Mouse (Mus musculus) T-helper 2 cell (primary cell): ENCODE measurements around the gene Sstr5.

Source experiments
- in situ Hi-C: fragments of 300-600 bp; cut with MboI, MseI; formaldehyde crosslinking; loops from one replicate; pipeline ENCODE4 v1.15.1; 2025; ENCODE audit warnings: high pct_unique_total_duplicates

Sstr5 gene

DNA sequence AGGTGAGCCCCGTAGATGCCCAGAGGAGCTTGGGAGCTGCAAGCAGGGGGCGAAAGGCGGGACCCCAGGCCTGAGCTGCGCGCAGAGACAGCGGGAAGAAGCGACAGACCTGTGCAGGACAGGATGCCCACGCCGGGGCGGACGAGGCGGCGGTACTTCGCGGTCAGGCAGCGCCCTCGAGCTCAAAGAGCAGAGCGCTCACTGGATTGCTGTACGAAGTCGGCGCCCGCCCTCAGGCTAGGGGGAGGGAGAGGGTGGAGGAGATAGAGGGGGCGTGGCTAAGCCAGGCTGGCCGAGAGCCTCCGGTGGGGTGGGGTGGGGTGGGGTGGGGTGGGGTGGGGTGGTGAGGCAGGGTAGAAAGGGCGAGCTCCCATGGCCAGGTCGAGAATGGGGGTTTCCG is at the start of gene Sstr5:
Sstr5 (minus strand) TSS at position 276 of the 400 bp plus-strand sequence.
- in situ Hi-C loops, result no loop called here

DNA sequence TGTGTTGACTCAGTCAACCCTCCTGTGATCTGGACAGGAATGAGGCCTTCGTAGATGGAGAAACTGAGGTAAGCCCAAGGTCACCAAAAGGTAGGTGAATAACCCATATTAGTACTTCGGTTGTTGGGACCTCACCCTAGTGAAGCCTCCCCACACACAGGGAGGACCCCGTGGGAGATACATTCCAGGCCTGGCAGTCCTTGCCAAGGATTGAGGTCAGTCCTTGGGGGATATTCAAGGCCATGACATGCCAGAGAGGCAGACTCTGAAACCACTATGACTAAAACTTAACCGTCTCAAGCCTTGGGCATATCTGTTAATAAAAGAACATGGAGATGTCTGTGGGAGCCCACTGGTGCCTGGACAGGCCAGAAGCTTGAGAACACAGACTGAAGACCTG is 44.7 kb upstream of the Sstr5 start:
- in situ Hi-C loops, result no loop called here

DNA sequence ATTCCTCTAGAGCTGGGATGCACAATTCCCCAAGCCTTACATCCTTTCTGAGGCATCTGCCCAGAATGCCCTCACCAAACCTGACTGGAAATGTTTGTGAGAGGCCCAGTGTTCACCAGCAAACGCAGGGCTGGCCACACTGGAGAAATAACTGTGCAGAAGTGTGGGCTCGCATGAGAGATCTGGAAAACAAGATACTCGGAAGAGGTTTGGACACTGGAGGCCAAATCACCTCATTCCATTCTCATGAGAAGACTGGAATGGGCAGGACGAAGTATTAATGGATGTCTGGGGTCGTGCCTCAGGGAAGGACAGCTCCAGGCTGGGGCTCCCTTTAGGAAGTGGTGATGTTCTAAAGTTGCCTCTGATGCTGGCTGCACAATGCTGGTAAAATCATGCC is 43.6 kb upstream of the Sstr5 start:
- in situ Hi-C loops, result no loop called here

DNA sequence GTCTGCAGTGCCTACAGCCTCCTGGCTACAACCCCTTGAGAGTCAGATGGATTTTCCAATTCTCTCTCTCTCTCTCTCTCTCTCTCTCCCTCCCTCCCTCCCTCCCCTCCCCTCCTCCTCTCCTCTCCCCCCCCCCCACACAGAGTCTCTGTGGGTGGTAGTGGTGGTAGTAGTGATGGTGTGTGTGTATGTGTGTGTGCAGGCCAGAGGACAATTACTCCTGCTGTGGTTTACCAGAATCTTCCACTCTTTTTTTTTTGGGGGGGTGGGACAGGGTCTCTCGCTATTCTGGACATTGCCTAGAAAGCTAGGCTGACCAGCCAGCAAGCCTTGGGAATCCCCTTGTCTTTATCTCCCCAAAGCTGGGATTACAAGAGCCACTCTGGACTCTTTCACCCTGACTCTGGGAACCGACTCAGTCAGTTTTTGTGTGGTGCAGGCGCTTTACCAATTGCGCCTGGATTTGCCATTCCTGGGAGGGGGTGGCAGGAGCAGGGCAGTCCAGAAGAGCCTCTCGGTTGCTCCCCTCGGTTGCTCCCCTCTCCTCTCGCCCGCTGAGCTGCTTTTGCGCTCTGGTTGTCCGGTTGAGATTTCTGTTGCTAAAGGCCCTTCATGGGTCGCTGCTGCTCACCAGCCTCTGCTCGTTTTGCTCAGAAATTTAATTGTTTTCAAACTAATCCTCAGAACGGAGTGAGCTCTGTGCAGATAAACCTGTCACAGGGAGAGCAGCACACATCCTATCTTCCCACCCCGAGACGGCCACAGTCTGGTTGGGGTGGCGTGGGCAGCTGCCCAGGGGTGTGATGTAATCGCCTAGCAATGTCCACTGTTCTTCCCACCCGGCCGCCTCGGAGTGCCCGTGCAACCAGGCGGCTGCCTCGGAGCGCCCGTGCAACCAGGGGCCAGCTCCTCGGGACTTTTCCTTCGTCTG is 42.1 kb upstream of the Sstr5 start:
- in situ Hi-C loops, result no loop called here

DNA sequence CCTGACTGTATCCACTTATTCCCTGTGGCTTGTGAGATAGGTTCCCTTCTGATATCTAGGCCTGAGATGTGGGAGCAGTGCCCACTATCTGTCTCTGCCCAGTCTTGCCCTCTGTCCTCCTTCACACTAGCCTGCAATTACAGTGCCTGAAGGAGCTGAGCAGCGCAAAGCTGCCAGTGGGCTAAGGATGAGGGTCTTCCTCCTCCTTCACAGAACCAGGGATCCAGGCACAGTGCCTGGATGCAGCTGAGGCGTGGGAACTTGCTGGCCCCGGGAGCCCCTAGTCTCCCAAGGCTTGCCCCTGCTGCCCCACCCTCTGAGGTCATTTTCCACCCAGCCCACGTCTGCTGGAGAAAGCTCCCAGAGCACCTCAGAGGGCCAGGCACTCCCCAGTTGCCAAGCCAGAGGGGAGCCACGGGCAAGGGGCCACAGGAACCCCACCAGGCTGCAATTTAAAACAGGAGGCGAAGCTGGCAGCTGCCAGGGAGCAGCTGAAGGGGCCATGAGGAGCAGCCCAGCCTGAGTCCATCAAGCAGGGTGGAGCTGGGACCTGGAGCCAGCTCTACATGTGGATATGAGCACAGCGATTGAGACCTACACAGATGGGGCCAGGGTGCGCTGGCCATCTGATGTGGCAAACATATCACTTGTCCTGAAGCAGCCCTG is 33.4 kb upstream of the Sstr5 start:
- in situ Hi-C loops, result no loop called here

DNA sequence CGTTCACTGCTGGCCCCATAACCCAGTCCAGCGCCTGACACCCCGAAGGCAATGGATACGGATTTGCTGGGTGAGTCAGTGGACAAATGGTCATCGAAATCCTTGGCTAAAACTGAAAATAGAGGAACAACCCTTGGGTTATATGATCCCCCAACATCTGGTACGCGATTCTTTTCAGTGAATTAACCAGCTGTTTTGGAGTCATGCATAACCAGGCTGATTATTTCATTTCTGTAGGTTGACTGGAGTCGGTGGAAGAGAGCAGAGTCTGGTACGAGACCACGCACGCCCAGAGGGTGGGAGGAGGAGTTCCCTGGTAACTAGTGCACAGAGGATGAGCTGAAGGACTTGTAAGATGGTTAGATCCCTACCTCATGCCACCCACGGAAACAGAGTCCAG is 25.0 kb upstream of the Sstr5 start:
- in situ Hi-C loops, result no loop called here

DNA sequence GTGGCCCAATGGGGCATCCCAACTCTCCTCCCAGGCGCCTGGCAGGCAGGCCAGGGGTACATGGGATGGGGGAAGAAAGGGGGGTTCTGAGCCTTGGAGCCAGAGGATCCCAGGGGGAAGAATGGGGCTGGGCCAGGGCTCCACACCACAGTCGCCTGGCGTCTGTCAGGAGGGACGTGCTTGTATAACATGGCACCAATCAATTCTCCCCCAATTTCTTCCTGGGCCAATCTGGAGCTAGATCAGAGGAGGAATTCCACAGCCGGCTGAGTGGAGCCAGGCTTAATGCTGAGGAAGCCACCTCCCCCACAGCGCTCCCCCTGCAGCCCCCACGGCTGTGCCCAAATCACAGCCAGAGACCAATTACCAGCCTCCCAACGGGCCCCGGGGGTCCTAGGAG is 23.4 kb upstream of the Sstr5 start:
- in situ Hi-C loops, result no loop called here

DNA sequence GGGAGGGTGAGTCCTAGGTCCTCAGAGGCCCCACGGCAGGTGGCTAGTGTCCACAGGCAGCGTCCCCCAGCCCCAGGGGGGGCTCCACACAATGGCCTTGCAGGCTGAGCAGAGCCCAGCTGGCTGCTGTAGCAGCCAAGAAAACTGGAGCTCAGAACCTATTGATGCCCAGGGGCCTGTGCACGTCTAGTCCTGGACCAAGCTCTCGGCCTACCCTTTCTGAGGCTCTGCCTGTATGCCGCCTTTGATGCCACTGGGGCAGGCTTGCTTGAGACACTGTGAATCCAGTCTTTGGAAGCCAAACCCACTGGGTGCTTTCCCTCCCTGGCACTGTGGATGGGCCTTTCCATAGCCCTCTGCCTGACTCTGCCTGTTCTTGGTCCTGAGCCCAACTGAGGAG is 22.4 kb upstream of the Sstr5 start:
- in situ Hi-C loops, result no loop called here

DNA sequence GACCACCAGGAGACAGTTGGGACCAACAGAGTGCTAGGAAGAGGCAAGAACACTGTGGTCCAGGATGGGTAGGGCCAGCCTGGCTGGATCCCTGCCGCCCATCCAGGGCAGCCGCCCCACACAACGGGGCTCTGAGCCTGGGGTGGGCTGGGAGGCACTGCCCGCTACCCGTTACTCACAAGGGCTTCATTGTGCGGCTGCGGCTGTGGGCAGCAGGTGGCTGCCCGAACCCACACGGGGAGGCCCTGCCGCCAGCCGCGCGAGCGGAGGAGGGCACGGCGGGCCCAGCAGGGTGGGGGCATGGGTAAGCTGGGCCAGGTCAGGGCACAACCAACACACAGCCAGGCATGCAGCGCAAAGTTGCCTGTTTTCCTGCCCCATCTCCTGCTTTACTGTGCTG is 21.1 kb upstream of the Sstr5 start:
- in situ Hi-C loops, result no loop called here

DNA sequence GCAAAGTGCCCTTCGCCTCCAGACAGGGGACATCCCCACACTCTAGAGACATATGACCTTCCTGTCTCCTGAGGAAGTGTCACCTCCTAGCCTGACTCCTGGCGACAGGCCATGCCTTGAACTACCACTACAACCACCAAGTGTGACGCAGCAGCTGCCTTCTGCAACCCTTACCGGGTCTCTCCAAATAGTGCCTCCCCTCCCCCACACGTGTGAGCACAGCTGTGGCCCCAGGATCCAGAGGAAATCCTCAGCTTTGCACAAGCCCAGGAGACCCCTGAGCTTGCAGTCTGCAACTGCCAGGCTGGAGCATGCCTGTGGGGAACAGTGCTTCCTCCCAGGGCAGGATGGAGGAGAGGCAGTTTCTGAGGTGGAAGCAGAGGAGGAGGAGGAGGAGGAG is 19.2 kb upstream of the Sstr5 start:
- in situ Hi-C loops, result no loop called here

DNA sequence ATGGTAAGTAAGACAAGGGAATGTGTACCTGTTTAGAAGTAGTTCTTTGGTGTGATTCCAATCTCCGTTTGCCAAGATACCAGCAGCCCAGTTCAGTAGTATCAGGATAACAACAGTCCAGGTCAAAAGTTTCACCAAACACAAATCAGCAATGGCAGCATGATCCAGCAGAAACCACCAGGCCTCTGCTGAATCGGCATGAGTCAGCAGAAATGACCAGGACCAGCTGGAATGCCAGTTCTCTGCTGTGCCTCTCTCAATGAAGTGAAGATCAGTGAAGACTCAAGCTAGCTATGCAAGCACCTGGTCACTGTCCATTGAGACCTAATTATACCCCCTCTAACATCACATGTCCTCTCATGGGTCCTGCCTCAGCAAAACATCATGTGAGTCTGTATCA is 17.0 kb upstream of the Sstr5 start:
- in situ Hi-C loops, result no loop called here

DNA sequence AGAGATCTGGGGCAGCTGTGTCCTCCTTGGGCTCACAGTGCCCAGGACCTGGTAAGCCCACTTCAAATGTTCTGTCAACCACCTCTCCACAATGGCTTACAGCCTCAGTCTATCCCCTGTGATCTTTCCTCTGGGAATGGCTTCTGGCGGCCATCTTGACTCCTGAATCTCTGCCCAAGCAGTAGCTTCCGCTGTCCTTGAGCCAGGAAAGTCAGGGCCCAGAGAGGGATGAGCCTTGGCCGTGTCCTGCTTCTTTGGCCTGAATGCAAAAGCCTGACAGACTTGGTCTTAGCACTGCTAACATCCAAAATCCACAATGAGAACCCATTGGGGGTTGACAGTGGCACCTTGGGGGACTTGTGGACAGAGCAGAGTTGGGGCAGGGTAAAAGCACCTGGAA is 14.8 kb upstream of the Sstr5 start:
- in situ Hi-C loops, result no loop called here

DNA sequence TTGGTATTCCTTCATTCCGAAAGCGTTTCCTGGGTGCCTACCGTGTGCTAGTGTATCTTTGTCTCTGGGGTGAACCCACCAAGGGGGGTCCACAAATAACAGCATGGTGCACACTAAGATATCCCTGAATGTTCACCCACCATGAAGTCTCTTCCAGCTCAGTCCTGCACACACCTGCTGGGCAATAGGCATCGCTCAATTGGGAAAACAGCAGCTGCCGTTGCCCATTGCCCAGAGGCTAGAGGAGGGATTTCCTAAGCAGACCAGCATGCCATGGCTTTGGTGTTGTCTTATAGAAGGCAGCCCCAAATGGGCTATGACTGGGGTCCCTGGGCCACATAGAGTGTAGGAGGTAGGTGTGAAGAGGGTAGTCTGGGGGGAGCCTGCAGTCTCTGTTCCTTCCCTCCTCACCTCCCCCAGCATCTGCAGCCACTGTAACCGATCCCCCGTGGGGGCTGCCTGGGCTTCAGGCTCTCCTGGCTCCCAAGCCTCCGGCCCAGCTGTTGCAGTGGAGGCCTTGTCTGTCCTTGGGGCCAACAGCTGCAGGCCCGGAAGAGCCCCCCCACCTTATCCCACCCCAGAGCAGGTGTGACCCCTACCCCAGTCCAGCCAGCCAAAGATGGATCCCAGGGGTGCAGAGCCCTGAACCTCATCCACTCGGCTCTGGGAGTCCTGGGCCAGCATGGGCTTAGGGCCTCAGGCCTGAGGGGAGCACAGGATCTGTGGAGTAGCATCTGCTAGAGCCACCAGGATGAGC is 13.2 kb upstream of the Sstr5 start:
- in situ Hi-C loops, result no loop called here

DNA sequence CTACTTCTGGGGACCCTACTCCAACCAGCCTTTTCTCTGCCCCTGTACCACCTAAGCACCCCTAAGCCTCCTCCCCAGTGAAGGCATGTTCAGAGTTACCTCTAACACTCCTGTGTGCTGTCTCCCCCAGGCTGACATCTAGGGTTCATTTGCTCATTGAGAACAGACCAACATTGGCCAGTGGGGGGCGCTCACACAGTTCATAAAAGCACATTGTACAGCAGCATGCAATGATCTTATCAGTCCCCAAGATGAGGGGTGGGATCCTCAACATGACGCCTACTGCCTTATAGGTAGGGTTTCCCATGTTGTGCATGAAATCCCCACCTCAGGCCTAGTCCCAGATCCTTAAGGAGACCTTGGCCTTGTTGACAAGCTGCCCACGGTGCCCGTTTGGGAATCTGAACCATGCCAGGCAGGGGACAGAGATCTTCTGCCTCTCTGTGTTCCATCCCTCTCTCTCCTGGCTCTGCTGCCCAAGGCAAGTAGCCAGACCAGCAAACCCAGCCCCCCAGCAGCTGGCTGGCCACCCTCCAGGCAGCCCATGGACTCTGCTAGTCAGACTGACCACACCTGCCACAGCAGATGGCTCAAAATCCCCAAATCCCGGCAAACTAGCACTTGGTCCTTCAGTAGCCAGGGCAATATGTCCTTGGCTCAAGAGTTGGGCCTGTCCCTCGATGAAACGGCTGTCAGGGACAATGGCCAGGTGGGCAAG is 11.9 kb upstream of the Sstr5 start:
- in situ Hi-C loops, result no loop called here

DNA sequence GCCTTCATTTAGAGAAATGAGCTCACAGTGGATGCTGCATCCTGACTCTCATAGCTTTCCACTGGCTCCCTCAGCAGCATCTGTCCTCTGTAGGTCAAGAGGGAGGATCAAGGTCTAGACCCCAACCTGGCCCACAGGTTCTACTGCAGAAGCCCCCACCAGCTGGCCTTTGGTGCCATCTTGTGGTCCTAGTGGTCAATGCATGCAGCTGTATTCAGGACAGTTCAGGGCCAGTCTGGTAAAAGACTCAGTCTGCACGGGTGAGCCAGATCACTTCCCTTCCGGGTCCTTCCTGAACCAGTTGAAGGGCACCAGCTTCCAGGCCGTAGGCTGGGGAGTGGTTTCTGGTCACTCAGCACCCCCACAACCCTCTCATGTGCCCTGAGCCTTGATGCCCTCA is 10.7 kb upstream of the Sstr5 start:
- in situ Hi-C loops, result no loop called here

DNA sequence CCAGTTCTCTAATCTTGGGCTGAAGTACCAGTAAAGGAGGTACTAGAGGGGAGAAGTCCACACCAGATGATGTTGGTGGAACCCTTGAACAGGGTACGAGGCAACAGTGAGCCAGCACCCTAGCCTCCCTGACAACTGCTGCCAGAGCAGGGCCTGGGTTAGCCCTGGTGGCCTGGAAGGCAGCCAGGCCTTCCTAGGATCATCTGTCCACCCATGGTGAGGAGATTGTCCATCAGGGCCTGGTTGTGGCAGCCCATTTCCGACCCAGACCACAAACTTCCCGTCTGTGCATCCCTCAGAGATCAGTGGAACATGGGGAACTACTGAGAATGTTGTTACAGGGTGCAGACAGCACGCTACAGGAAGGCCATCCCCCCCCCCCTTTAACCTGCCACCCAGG is 5.5 kb upstream of the Sstr5 start:
- in situ Hi-C loops, result no loop called here

DNA sequence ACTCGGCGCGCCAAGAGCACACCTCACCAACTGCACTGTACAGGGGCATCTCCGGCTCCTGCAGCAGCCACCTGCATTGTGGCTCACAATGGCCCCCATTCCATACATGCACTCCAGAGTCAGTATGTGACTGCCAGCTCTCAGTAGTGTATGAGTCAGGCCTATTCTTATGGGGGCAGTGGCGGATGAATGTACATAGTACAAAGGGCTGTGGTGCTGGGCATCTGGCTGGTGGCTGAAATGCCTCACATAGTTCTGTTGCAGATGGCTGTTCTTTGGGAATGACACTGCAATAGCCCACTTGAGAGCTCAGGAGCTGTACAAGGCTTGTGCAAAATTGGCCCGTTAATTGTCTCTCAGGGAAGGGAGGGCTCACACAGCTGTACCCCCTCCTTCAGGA is 15.0 kb downstream of the Sstr5 start:
- in situ Hi-C loops, result no loop called here

DNA sequence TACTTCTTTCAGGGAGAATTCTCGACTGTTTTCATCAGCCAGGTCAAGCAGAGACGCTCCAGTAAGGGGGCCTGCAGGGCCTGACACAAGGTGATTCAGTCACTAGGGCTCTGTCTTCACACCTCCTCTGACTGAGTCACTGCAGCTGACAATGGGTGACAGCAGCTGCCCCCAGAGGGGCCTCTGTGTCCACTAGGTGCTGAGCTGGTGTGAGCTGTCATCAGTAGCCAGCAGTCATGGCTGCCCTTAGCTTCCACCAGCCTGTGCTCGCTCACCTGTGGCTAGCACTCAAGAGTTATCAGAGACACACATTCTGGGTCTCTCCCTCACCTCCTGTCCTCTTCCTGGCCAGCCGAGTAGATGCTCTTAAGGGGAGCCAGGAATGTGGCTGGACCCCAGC is 16.3 kb downstream of the Sstr5 start:
- in situ Hi-C loops, result no loop called here

DNA sequence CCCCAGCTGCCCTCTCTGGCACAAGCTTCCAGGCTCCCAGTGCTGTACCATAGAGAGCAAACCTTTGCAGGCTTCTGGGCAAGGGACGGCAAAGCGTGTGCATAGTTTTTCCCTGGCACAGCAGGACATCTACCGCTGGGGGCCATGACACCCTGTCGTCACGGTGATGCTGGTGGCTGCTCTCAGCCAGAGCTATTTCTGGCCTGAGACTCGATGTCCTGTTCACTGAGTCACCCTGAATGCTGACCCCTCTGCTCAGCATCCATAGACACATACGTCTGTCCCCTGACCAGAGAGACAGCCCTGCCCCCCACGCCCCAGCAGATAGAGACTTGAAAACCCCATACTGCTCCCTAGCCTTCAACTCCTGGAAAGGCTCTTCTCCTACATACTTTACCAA is 16.9 kb downstream of the Sstr5 start:
- in situ Hi-C loops, result no loop called here

DNA sequence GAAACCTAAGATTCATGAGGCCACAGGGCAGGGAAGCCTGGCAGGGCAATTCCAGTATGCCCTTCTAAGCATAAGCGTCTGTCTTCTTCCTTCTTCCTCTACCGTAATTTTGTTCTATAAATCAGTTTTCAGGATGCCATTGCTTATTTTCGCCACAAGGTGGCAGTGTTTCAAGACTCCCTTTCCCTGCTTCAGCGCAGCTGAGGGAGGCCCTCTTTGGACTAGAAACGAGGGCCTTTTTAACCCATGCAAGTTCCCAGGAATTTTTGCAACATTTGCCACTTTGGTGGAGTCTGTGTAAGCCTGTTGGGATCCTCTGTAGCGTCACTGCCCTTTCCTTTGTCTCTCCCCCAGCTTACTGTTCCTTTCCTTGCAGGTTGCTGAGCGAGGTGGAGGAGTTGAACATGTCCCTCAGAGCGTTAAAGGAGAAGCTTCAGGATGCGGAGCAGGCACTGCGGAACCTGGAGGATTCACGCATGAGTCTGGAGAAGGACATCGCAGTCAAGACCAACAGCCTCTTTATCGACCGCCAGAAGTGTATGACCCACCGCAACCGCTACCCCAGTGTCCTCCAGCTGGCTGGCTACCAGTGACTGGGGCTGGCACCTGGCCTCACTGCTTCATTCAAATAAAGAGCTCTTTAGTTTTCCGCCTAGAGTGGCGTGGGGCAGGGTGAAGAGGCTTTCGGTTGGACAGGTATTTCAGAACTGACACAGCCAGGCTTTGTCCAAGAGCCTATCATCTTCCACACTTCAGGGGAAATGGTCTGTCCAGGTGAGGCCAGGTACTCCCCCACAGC is 20.9 kb downstream of the Sstr5 start:
- in situ Hi-C loops, result loop anchor here (5.0 to 10.0 kb wide), 2 partner anchors 81 to 221 kb away; no protein-coding TSS in a partner anchor
